Mouse (Mus musculus) heart, embryonic 14.5 days (tissue): Measurements from ENCODE around the gene Fam83e. TPM values are rescaled to one million over a fixed set of nuclear protein-coding genes. Genes with fewer than 3 reads are reported as not detected.

Source experiments
- ATAC-seq: fragments of 200-750 bp; cut with Nextera tagmentation; 2 replicates; pipeline ENCODE4 v1.8.0; 2017; ENCODE audit warnings: low read depth, moderate TSS enrichment; ENCODE audit not compliant: insufficient number of reproducible peaks, insufficient read depth, low FRiP score
- H3K27ac ChIP-seq, 2 experiments: fragments of 200-500 bp in 1 of 2; fragments of 300-500 bp in 1 of 2; sonication (generic) in 1 of 2; replicated peaks in 1 of 2; 2 replicates each; pipeline ENCODE4 v1.5.1; 2012 to 2014; ENCODE audit warnings: low read depth in 2 of 2, low read length in 2 of 2, control low read depth in 1 of 2, mild to moderate bottlenecking in 1 of 2, mixed read lengths in 1 of 2; ENCODE audit not compliant: control insufficient read depth in 1 of 2, insufficient read depth in 1 of 2
- H3K27me3 ChIP-seq: fragments of 300-500 bp; sonication (generic); 2 replicates; pipeline ENCODE4 v1.6.1; 2014; ENCODE audit warnings: mild to moderate bottlenecking, low read length, control low read depth; ENCODE audit not compliant: control insufficient read depth, insufficient read depth
- H3K36me3 ChIP-seq: fragments of 300-500 bp; sonication (generic); 2 replicates; pipeline ENCODE4 v1.6.1; 2014; ENCODE audit warnings: mild to moderate bottlenecking, control low read depth, low read length, mixed read lengths; ENCODE audit not compliant: control insufficient read depth, insufficient read depth
- H3K4me1 ChIP-seq, 2 experiments: fragments of 200-500 bp in 1 of 2; fragments of 300-500 bp in 1 of 2; sonication (generic) in 1 of 2; 2 replicates each; pipeline ENCODE4 v1.6.1; 2012 to 2014; ENCODE audit warnings: low read length in 2 of 2, control low read depth in 1 of 2, mixed read lengths in 1 of 2; ENCODE audit not compliant: control insufficient read depth in 2 of 2, insufficient read depth in 2 of 2
- H3K4me2 ChIP-seq: fragments of 300-500 bp; sonication (generic); 2 replicates; pipeline ENCODE4 v1.6.1; 2014; ENCODE audit warnings: mild to moderate bottlenecking, low read length
- H3K4me3 ChIP-seq, 2 experiments: fragments of 200-500 bp in 1 of 2; fragments of 300-500 bp in 1 of 2; sonication (generic) in 1 of 2; 2 replicates each; pipeline ENCODE4 v1.5.1; 2012 to 2014; ENCODE audit warnings: low read length in 2 of 2, mild to moderate bottlenecking in 2 of 2, control low read depth in 1 of 2, low read depth in 1 of 2, moderate library complexity in 1 of 2; ENCODE audit not compliant: control insufficient read depth in 1 of 2, insufficient read depth in 1 of 2
- H3K9ac ChIP-seq: fragments of 300-500 bp; sonication (generic); 2 replicates; pipeline ENCODE4 v1.6.1; 2014; ENCODE audit warnings: mild to moderate bottlenecking, low read length
- H3K9me3 ChIP-seq: fragments of 300-500 bp; sonication (generic); 2 replicates; pipeline ENCODE4 v1.6.1; 2016; ENCODE audit warnings: low read length, control low read depth; ENCODE audit not compliant: control insufficient read depth
- WGBS: fragments of 180-500 bp; shearing (Covaris S2); extraction: QIAGEN DNeasy Blood & Tissue Kit; methylation state at CpG from one replicate; pipeline ENCODE4 v1.1.7; 2014; 5-methylcytosine and 5-hydroxymethylcytosine counted together
- polyA plus RNA-seq: library from polyadenylated mRNA; unstranded; fragments of >200 nt; fragmentation: Nextera tagmentation; extraction: Ambion mirVana; gene quantifications from 2 replicates; pipeline ENCODE4 v1.2.1, GENCODE M21; 2014

The Fam83e gene
- polyA plus RNA-seq, 1 experiment from 2014 or later = 0.31 TPM

- Histone ChIP-seq H3K27me3 (no peaks in the 10 kb centered on the region), H3K4me2 (peak overlapping the region; percentile 90), H3K9me3 (no peaks in the 10 kb centered on the region), H3K36me3 (peaks cover 52% of the 10 kb centered on the region), H3K27ac (peak overlapping the region; percentile 84 to 94), H3K9ac (peak overlapping the region; percentile 88), H3K4me1 (peaks cover 17 to 44% of the 10 kb centered on the region in 2 experiments), H3K4me3 (peak overlapping the region; percentile 63 to 88)
- WGBS = 8% methylated on average over 31 of the region's 31 CpGs
- ATAC-seq = peak; percentile 8; the same call in 1 of the 2 replicates
These were observed 3.8 kb upstream of the Fam83e start for GRCm38 (mm10) chr7:45716952-45717917.

- under 1% methylated on average over 41 of the region's 41 CpGs for WGBS
- H3K4me1 ChIP-seq = peaks cover 17 to 44% of the 10 kb centered on the region in 2 experiments
- H3K36me3 ChIP-seq = peaks cover 50% of the 10 kb centered on the region
- H3K9ac ChIP-seq = peak within 1 kb of the TSS; percentile 89
- H3K27ac ChIP-seq = peak within 1 kb of the TSS; percentile 84 to 94
- no peaks in the 10 kb centered on the region for H3K9me3 ChIP-seq
- ATAC-seq = peak; percentile 73
- peak within 1 kb of the TSS; percentile 63 to 88 for H3K4me3 ChIP-seq
- H3K4me2 ChIP-seq = peak within 1 kb of the TSS; percentile 90
- no peaks in the 10 kb centered on the region for H3K27me3 ChIP-seq
These were observed 3.1 kb upstream of the Fam83e start, which contains the start of gene Sphk2 for GRCm38 (mm10) chr7:45717918-45718297. Sphk2 (minus strand) TSS chr7:45718002.

GRCm38 (mm10) chr7:45718331-45718730 lies 2.7 kb upstream of the Fam83e start:
- Histone ChIP-seq H3K4me2 (peak overlapping the region; percentile 86), H3K4me3 (peak overlapping the region; percentile 63 to 88), H3K4me1 (peaks cover 17 to 44% of the 10 kb centered on the region in 2 experiments), H3K9me3 (no peaks in the 10 kb centered on the region), H3K9ac (peak overlapping the region; percentile 89), H3K27ac (peak overlapping the region; percentile 84 to 87), H3K36me3 (peaks cover 50% of the 10 kb centered on the region), H3K27me3 (no peaks in the 10 kb centered on the region)
- under 1% methylated on average over 20 of the region's 20 CpGs for WGBS
- no peak for ATAC-seq

- peaks cover 17 to 41% of the 10 kb centered on the region in 2 experiments for H3K4me1 ChIP-seq
- H3K27ac ChIP-seq = no peak overlapping the region
- 84% methylated on average over 10 of the region's 10 CpGs for WGBS
These were observed 1.8 kb upstream of the Fam83e start for GRCm38 (mm10) chr7:45719180-45719579.

GRCm38 (mm10) chr7:45719738-45720412 lies 1.1 kb upstream of the Fam83e start:
- Histone ChIP-seq H3K4me3 (no peak overlapping the region), H3K36me3 (peaks cover 58% of the 10 kb centered on the region), H3K27ac (no peak overlapping the region), H3K9me3 (no peaks in the 10 kb centered on the region), H3K4me2 (no peak overlapping the region; the same call in 1 of the 2 replicates), H3K4me1 (peaks cover 13 to 35% of the 10 kb centered on the region in 2 experiments), H3K27me3 (no peaks in the 10 kb centered on the region), H3K9ac (no peak overlapping the region; the same call in 1 of the 2 replicates)
- 92% methylated on average over 15 of the region's 16 CpGs for WGBS
- ATAC-seq = no peak

More at GRCm38 (mm10) chr7:45719180-45719579, 1.8 kb upstream of the Fam83e start:
- Histone ChIP-seq H3K27me3 (no peaks in the 10 kb centered on the region), H3K9me3 (no peaks in the 10 kb centered on the region), H3K4me3 (peak overlapping the region; percentile 63 to 88), H3K36me3 (peaks cover 52% of the 10 kb centered on the region), H3K4me2 (peak overlapping the region; percentile 86), H3K9ac (peak overlapping the region; percentile 89)
- ATAC-seq = no peak

GRCm38 (mm10) chr7:45721234-45721571 lies 191 bp downstream of the Fam83e start:
- H3K4me3 ChIP-seq = no peak overlapping the region
- H3K27me3 ChIP-seq = no peaks in the 10 kb centered on the region
- ATAC-seq = no peak
- no peaks in the 10 kb centered on the region for H3K9me3 ChIP-seq
- H3K4me2 ChIP-seq = no peak overlapping the region
- H3K27ac ChIP-seq = no peak overlapping the region
- H3K36me3 ChIP-seq = peaks cover 70% of the 10 kb centered on the region
- peaks cover 5 to 26% of the 10 kb centered on the region in 2 experiments for H3K4me1 ChIP-seq
- WGBS = 85% methylated on average over 7 of the region's 7 CpGs
- no peak overlapping the region for H3K9ac ChIP-seq

GRCm38 (mm10) chr7:45721642-45722347 lies 783 bp downstream of the Fam83e start:
- Histone ChIP-seq H3K4me1 (peaks cover 2 to 20% of the 10 kb centered on the region in 2 experiments), H3K27ac (no peak overlapping the region), H3K9ac (no peak overlapping the region), H3K36me3 (peaks cover 70% of the 10 kb centered on the region), H3K4me2 (no peak overlapping the region), H3K27me3 (no peaks in the 10 kb centered on the region), H3K9me3 (no peaks in the 10 kb centered on the region), H3K4me3 (no peak overlapping the region)
- no peak for ATAC-seq
- WGBS = 60% methylated on average over 13 of the region's 13 CpGs
